Mouse (Mus musculus): ENCODE measurements at regions not wholly inside any gene's neighbourhood (a gene's known extent, or its start where the extent isn't known, plus 50 kb on each side); places are given as distances from the start of the nearest gene placed in this dataset.
A peak's percentile ranks its signal among the peaks of the same experiment; 100 is the strongest.

GRCm38 (mm10) chr3:125190571-125190970 is 213.3 kb upstream of the Ndst4 start:
- TF ChIP-seq RCOR1 (IDR thresholded peaks at IDR 0.05; ENCODE audit: low read depth, low read length): no peak
- TF ChIP-seq EP300 (IDR thresholded peaks at IDR 0.05; ENCODE audit: low read depth in 1 of 2, low read length in 2 of 2): no peak
- no peak for TF ChIP-seq NELFE (IDR thresholded peaks at IDR 0.05; ENCODE audit: low read depth, low read length)
- no peak for TF ChIP-seq MYB (IDR thresholded peaks at IDR 0.05; ENCODE audit: low read depth, low read length)
- no peak for TF ChIP-seq ETS1 (IDR thresholded peaks at IDR 0.05; ENCODE audit: low read depth, low read length)
- TF ChIP-seq ELF1 (IDR thresholded peaks at IDR 0.05; ENCODE audit: low read depth, low read length): no peak
- TF ChIP-seq GATA1 (IDR thresholded peaks at IDR 0.05; ENCODE audit: low read depth, low read length): peak; percentile 68
- H3K4me3 ChIP-seq (ENCODE audit: control insufficient read depth in 1 of 2, insufficient read depth in 1 of 2, low read depth in 2 of 2, low read length in 2 of 2): no peak overlapping the region
- no peaks in the 10 kb centered on the region for H3K9me3 ChIP-seq (replicated peaks; ENCODE audit: insufficient read depth, low read length)
- no peaks in the 10 kb centered on the region for H3K27me3 ChIP-seq (ENCODE audit: control insufficient read depth in 1 of 2, insufficient read depth in 2 of 2, low read length in 2 of 2)
- no peaks in the 10 kb centered on the region for H3K4me1 ChIP-seq (ENCODE audit: control insufficient read depth in 1 of 2, insufficient read depth in 2 of 2, low read length in 2 of 2)
- no peaks in the 10 kb centered on the region for H3K79me2 ChIP-seq (ENCODE audit: control insufficient read depth, insufficient read depth, low read length, poor library complexity)
- H3K9ac ChIP-seq (ENCODE audit: control insufficient read depth, low read depth, low read length, poor library complexity, severe bottlenecking): no peak overlapping the region
- H3K27ac ChIP-seq (ENCODE audit: control insufficient read depth, low read depth, low read length): no peak overlapping the region
- no peaks in the 10 kb centered on the region; a peak in 1 of 4 replicates for H3K36me3 ChIP-seq (ENCODE audit: control insufficient read depth in 1 of 2, insufficient read depth in 2 of 2, low read length in 2 of 2)
- peak; percentile 42 for DNase-seq (ENCODE audit: low read depth, low spot score)

- Histone ChIP-seq H3K79me2 (ENCODE audit: control insufficient read depth, insufficient read depth, low read length, poor library complexity) (no peaks in the 10 kb centered on the region), H3K36me3 (ENCODE audit: control insufficient read depth in 1 of 2, insufficient read depth in 2 of 2, low read length in 2 of 2) (no peaks in the 10 kb centered on the region), H3K9ac (ENCODE audit: control insufficient read depth, low read depth, low read length, poor library complexity, severe bottlenecking) (no peak overlapping the region), H3K9me3 (replicated peaks; ENCODE audit: insufficient read depth, low read length) (no peaks in the 10 kb centered on the region), H3K27me3 (ENCODE audit: control insufficient read depth in 1 of 2, insufficient read depth in 2 of 2, low read length in 2 of 2) (no peaks in the 10 kb centered on the region), H3K4me3 (ENCODE audit: control insufficient read depth in 1 of 2, insufficient read depth in 1 of 2, low read depth in 2 of 2, low read length in 2 of 2) (no peak overlapping the region), H3K27ac (ENCODE audit: control insufficient read depth, low read depth, low read length) (no peak overlapping the region), H3K4me1 (ENCODE audit: control insufficient read depth in 1 of 2, insufficient read depth in 2 of 2, low read length in 2 of 2) (no peaks in the 10 kb centered on the region)
- no peak for DNase-seq (ENCODE audit: low read depth, low spot score)
- TF ChIP-seq TAL1 (IDR thresholded peaks at IDR 0.05; ENCODE audit: low read length) (no peak), EP300 (IDR thresholded peaks at IDR 0.05; ENCODE audit: low read depth in 1 of 2, low read length in 2 of 2) (no peak), TCF12 (IDR thresholded peaks at IDR 0.05; ENCODE audit: low read depth, low read length) (no peak), ZKSCAN1 (IDR thresholded peaks at IDR 0.05; ENCODE audit: low read depth, low read length) (no peak), BHLHE40 (IDR thresholded peaks at IDR 0.05; ENCODE audit: borderline replicate concordance, low read depth, low read length) (no peak), ZMIZ1 (IDR thresholded peaks at IDR 0.05; ENCODE audit: low read depth, low read length) (no peak)
Measured at GRCm38 (mm10) chr3:125220913-125221312, 183.0 kb upstream of the Ndst4 start.

- H3K79me2 ChIP-seq (ENCODE audit: control insufficient read depth, insufficient read depth, low read length, poor library complexity): no peaks in the 10 kb centered on the region
- DNase-seq (ENCODE audit: low read depth, low spot score): no peak
- H3K9me3 ChIP-seq (replicated peaks; ENCODE audit: insufficient read depth, low read length): no peaks in the 10 kb centered on the region
- no peak overlapping the region for H3K9ac ChIP-seq (ENCODE audit: control insufficient read depth, low read depth, low read length, poor library complexity, severe bottlenecking)
- H3K27ac ChIP-seq (ENCODE audit: control insufficient read depth, low read depth, low read length): no peak overlapping the region
- H3K4me3 ChIP-seq (ENCODE audit: control insufficient read depth in 1 of 2, insufficient read depth in 1 of 2, low read depth in 2 of 2, low read length in 2 of 2): no peak overlapping the region
- no peaks in the 10 kb centered on the region for H3K36me3 ChIP-seq (ENCODE audit: control insufficient read depth in 1 of 2, insufficient read depth in 2 of 2, low read length in 2 of 2)
- H3K4me1 ChIP-seq (ENCODE audit: control insufficient read depth in 1 of 2, insufficient read depth in 2 of 2, low read length in 2 of 2): no peaks in the 10 kb centered on the region
- H3K27me3 ChIP-seq (ENCODE audit: control insufficient read depth in 1 of 2, insufficient read depth in 2 of 2, low read length in 2 of 2): no peaks in the 10 kb centered on the region
- TF ChIP-seq BHLHE40 (IDR thresholded peaks at IDR 0.05; ENCODE audit: borderline replicate concordance, low read depth, low read length) (no peak), NRF1 (IDR thresholded peaks at IDR 0.05; ENCODE audit: insufficient read depth, low read depth, low read length, poor library complexity, severe bottlenecking) (no peak), POLR2AphosphoS2 (IDR thresholded peaks at IDR 0.05; ENCODE audit: low read length) (no peak), CHD2 (IDR thresholded peaks at IDR 0.05; ENCODE audit: low read length) (no peak), MAFK (IDR thresholded peaks at IDR 0.05; ENCODE audit: borderline replicate concordance, low read depth, low read length) (no peak), RAD21 (IDR thresholded peaks at IDR 0.05; ENCODE audit: low read depth, low read length) (no peak), ZMIZ1 (IDR thresholded peaks at IDR 0.05; ENCODE audit: low read depth, low read length) (no peak)
Measured at GRCm38 (mm10) chr3:125251124-125251523, 152.8 kb upstream of the Ndst4 start.
